12 mouse cellular contexts compared by ENCODE assay signal in the genomic region with DNA sequence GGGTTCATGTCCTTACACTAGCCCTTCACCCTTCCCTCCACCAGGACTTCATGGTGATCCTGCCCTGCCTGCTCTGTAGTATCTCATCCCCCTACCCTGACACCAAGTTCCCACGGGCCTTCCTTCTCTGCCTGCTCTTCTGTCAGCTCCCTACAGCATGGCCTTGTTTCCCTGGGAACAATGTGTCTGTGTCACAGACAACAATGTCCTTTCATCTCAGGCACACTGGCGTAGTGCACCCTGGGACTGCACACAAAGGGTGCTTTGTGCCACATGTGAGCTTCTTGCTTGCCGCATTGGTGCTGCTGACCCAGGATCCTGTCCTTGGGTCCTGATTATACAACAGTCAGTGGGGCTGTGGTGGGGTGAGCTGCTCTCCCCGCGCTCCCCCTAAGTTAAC. TPM values are rescaled to one million over a fixed set of nuclear protein-coding genes. Genes with fewer than 3 reads are reported as not detected.
DNase-seq lines count a peak whose midpoint lies in the region; ATAC-seq lines count a peak whose summit lies in the region.
"Had no signal": no experiment of that assay in that cellular context is flagged by ENCODE, and none has a peak within 500 bp of the region (broad histone marks: within the 10 kb centered on the region; RNA-seq: fewer than 3 reads in every experiment).

No protein-coding gene starts in this region.

- ATAC-seq in limb, embryonic 11.5 days (ENCODE audit: insufficient number of reproducible peaks, low FRiP score, low TSS enrichment, low read depth) = no peak
- ATAC-seq in forebrain, embryonic 11.5 days (replicated peaks; ENCODE audit: low FRiP score) = peak; percentile 88
- no peak for ATAC-seq in limb, embryonic 13.5 days (ENCODE audit: low FRiP score, low read depth)
- peak; percentile 44; the same call in 1 of the 2 replicates for ATAC-seq in stomach, embryonic 15.5 days (ENCODE audit: insufficient read depth, low FRiP score, low read depth)

- no peak overlapping the region for H3K4me2 ChIP-seq in limb, embryonic 11.5 days (ENCODE audit: low read depth, severe bottlenecking)
- H3K4me2 ChIP-seq in forebrain, embryonic 11.5 days (ENCODE audit: low read depth, low read length, severe bottlenecking) = peak overlapping the region; percentile 15; the same call in 1 of the 2 replicates
- H3K4me2 ChIP-seq in limb, embryonic 13.5 days (replicated peaks) = no peak overlapping the region
- no peak overlapping the region for H3K4me2 ChIP-seq in stomach, embryonic 15.5 days

- no peak overlapping the region for H3K9ac ChIP-seq in limb, embryonic 11.5 days (ENCODE audit: low read length)
- H3K9ac ChIP-seq in forebrain, embryonic 11.5 days (ENCODE audit: low read length) = peak overlapping the region; percentile 47; the same call in 1 of the 2 replicates
- H3K9ac ChIP-seq in limb, embryonic 13.5 days = no peak overlapping the region
- no peak overlapping the region for H3K9ac ChIP-seq in stomach, embryonic 15.5 days

- H3K9me3 ChIP-seq in limb, embryonic 11.5 days (ENCODE audit: control insufficient read depth, low read length) = no peaks in the 10 kb centered on the region
- no peaks in the 10 kb centered on the region for H3K9me3 ChIP-seq in limb, embryonic 10.5 days (replicated peaks)
- no peaks in the 10 kb centered on the region for H3K9me3 ChIP-seq in forebrain, embryonic 11.5 days (ENCODE audit: control insufficient read depth, low read length)
- no peaks in the 10 kb centered on the region for H3K9me3 ChIP-seq in limb, embryonic 13.5 days
- no peaks in the 10 kb centered on the region for H3K9me3 ChIP-seq in stomach, embryonic 15.5 days
- H3K9me3 ChIP-seq: G1E had no signal

- H3K4me1 ChIP-seq in limb, embryonic 11.5 days (ENCODE audit: control insufficient read depth, insufficient read depth, low read length) = no peaks in the 10 kb centered on the region
- H3K4me1 ChIP-seq in limb, embryonic 10.5 days = peaks cover 8% of the 10 kb centered on the region; the same call in 1 of the 2 replicates
- peaks cover 16% of the 10 kb centered on the region for H3K4me1 ChIP-seq in forebrain, embryonic 11.5 days (replicated peaks; ENCODE audit: control insufficient read depth, insufficient read depth, low read length)
- peaks cover 20% of the 10 kb centered on the region for H3K4me1 ChIP-seq in limb, embryonic 13.5 days
- 0 out of 2 replicates have a peak, but pooled peaks cover 7% of the 10 kb centered on the region for H3K4me1 ChIP-seq in stomach, embryonic 15.5 days

- no peaks in the 10 kb centered on the region for H3K27me3 ChIP-seq in limb, embryonic 11.5 days (ENCODE audit: control insufficient read depth, insufficient read depth, low read length)
- no peaks in the 10 kb centered on the region for H3K27me3 ChIP-seq in limb, embryonic 10.5 days (ENCODE audit: low read depth, poor library complexity, severe bottlenecking)
- no peaks in the 10 kb centered on the region for H3K27me3 ChIP-seq in forebrain, embryonic 11.5 days (ENCODE audit: control insufficient read depth, insufficient read depth, low read length)
- H3K27me3 ChIP-seq in limb, embryonic 13.5 days = no peaks in the 10 kb centered on the region
- H3K27me3 ChIP-seq in stomach, embryonic 15.5 days (replicated peaks) = no peaks in the 10 kb centered on the region

- H3K4me3 ChIP-seq in limb, embryonic 11.5 days (ENCODE audit: low read depth, low read length) = no peak overlapping the region
- H3K4me3 ChIP-seq in limb, embryonic 10.5 days = no peak overlapping the region
- no peak overlapping the region for H3K4me3 ChIP-seq in forebrain, embryonic 11.5 days (ENCODE audit: low read depth, low read length)
- no peak overlapping the region for H3K4me3 ChIP-seq in limb, embryonic 13.5 days
- H3K4me3 ChIP-seq in stomach, embryonic 15.5 days (replicated peaks) = no peak overlapping the region

- no peak for DNase-seq in limb, embryonic 11.5 days (ENCODE audit: low spot score)
- DNase-seq in limb, embryonic 10.5 days (ENCODE audit: low spot score) = no peak
- peak; percentile 73 for DNase-seq in forebrain, embryonic 11.5 days (ENCODE audit: low spot score)
- DNase-seq in thymus, postnatal 25 days = no peak
- DNase-seq in cerebellum, postnatal 25 days = no peak
- no peak for DNase-seq in adrenal gland, postnatal 14 days
- DNase-seq: liver; right cerebral cortex, postnatal 4 days had no signal

- no peaks in the 10 kb centered on the region; the same call in 1 of the 2 replicates for H3K36me3 ChIP-seq in limb, embryonic 11.5 days (ENCODE audit: control insufficient read depth, insufficient read depth, low read length)
- peaks cover 80% of the 10 kb centered on the region for H3K36me3 ChIP-seq in limb, embryonic 10.5 days
- H3K36me3 ChIP-seq in forebrain, embryonic 11.5 days (ENCODE audit: control insufficient read depth, insufficient read depth, low read length) = no peaks in the 10 kb centered on the region
- H3K36me3 ChIP-seq in limb, embryonic 13.5 days = peaks cover 64% of the 10 kb centered on the region
- peaks cover 27% of the 10 kb centered on the region for H3K36me3 ChIP-seq in stomach, embryonic 15.5 days

- peak overlapping the region; percentile 21; the same call in 1 of the 2 replicates for H3K27ac ChIP-seq in limb, embryonic 11.5 days (replicated peaks; ENCODE audit: low read depth, low read length)
- H3K27ac ChIP-seq in limb, embryonic 10.5 days = no peak overlapping the region; the same call in 1 of the 2 replicates
- peak overlapping the region; percentile 84 for H3K27ac ChIP-seq in forebrain, embryonic 11.5 days (ENCODE audit: low read depth, low read length)
- 0 out of 2 replicates have a peak overlapping the region, but pooled peaks have one; percentile 22 for H3K27ac ChIP-seq in limb, embryonic 13.5 days
- peak overlapping the region; percentile 40; the same call in 1 of the 2 replicates for H3K27ac ChIP-seq in stomach, embryonic 15.5 days

- WGBS in limb, embryonic 11.5 days = 78% methylated on average over 5 of the region's 5 CpGs
- 82% methylated on average over 5 of the region's 5 CpGs for WGBS in limb, embryonic 10.5 days
- WGBS in forebrain, embryonic 11.5 days = 11% methylated on average over 5 of the region's 5 CpGs
- WGBS in limb, embryonic 13.5 days = 72% methylated on average over 5 of the region's 5 CpGs
- 70% methylated on average over 5 of the region's 5 CpGs for WGBS in stomach, embryonic 15.5 days

RNA-seq across cellular contexts. Expression of gene Dpm2, which starts 11.1 kb away (rescaled TPM):
- 89.0 and 98.6 TPM in 2 replicates for polyA plus RNA-seq in limb, embryonic 11.5 days (2014; fragmentation: Nextera tagmentation; extraction: Ambion mirVana)
- 104 and 109 TPM in 2 replicates for polyA plus RNA-seq in limb, embryonic 10.5 days (2016; fragmentation: Nextera tagmentation; extraction: Ambion mirVana)
- 98.9 and 102 TPM in 2 replicates for polyA plus RNA-seq in forebrain, embryonic 11.5 days (2014; fragmentation: Nextera tagmentation; extraction: Ambion mirVana)
- 111 and 118 TPM in 2 replicates for polyA plus RNA-seq in limb, embryonic 13.5 days (2015; fragmentation: Nextera tagmentation; extraction: Ambion mirVana)
- 109 and 112 TPM in 2 replicates for polyA plus RNA-seq in stomach, embryonic 15.5 days (2015; fragmentation: Nextera tagmentation; extraction: Ambion mirVana)
- 47.8 and 61.8 TPM in 2 replicates for total RNA-seq in adrenal gland, postnatal 14 days (2021)

RNA-seq across cellular contexts. Expression of gene Pip5kl1, which starts 15.0 kb away (rescaled TPM):
- polyA plus RNA-seq in limb, embryonic 11.5 days (2014; fragmentation: Nextera tagmentation; extraction: Ambion mirVana) = 3.3 and 4.0 TPM in 2 replicates
- polyA plus RNA-seq in limb, embryonic 10.5 days (2016; fragmentation: Nextera tagmentation; extraction: Ambion mirVana) = 1.0 and 2.7 TPM in 2 replicates
- polyA plus RNA-seq in forebrain, embryonic 11.5 days (2014; fragmentation: Nextera tagmentation; extraction: Ambion mirVana) = 1.8 and 2.3 TPM in 2 replicates
- 1.8 and 2.5 TPM in 2 replicates for polyA plus RNA-seq in limb, embryonic 13.5 days (2015; fragmentation: Nextera tagmentation; extraction: Ambion mirVana)
- 0.36 and 0.61 TPM in 2 replicates for polyA plus RNA-seq in stomach, embryonic 15.5 days (2015; fragmentation: Nextera tagmentation; extraction: Ambion mirVana)
- total RNA-seq in adrenal gland, postnatal 14 days (2021) = 0.23 TPM in 1 of 2 replicates, not detected in the other

RNA-seq across cellular contexts. Expression of gene 9430097D07Rik, which starts 15.9 kb away (rescaled TPM):
- polyA plus RNA-seq in limb, embryonic 11.5 days (2014; fragmentation: Nextera tagmentation; extraction: Ambion mirVana) = 0.33 and 0.34 TPM in 2 replicates
- 0.24 TPM in 1 of 2 replicates, not detected in the other for polyA plus RNA-seq in limb, embryonic 10.5 days (2016; fragmentation: Nextera tagmentation; extraction: Ambion mirVana)
- polyA plus RNA-seq in forebrain, embryonic 11.5 days (2014; fragmentation: Nextera tagmentation; extraction: Ambion mirVana) = 0.35 TPM in 1 of 2 replicates, not detected in the other
- polyA plus RNA-seq in limb, embryonic 13.5 days (2015; fragmentation: Nextera tagmentation; extraction: Ambion mirVana) = 0.19 and 0.23 TPM in 2 replicates
- 0.09 and 0.12 TPM in 2 replicates for polyA plus RNA-seq in stomach, embryonic 15.5 days (2015; fragmentation: Nextera tagmentation; extraction: Ambion mirVana)
- total RNA-seq in adrenal gland, postnatal 14 days (2021) = not detected in 2 replicates
- total RNA-seq: heart, adult 8-10 months had no signal
- polyA plus RNA-seq: G1E had no signal

RNA-seq across cellular contexts. Expression of gene Fam102a, which starts 24.4 kb away (rescaled TPM):
- 9.8 and 12.4 TPM in 2 replicates for polyA plus RNA-seq in limb, embryonic 11.5 days (2014; fragmentation: Nextera tagmentation; extraction: Ambion mirVana)
- polyA plus RNA-seq in limb, embryonic 10.5 days (2016; fragmentation: Nextera tagmentation; extraction: Ambion mirVana) = 12.0 and 14.0 TPM in 2 replicates
- polyA plus RNA-seq in forebrain, embryonic 11.5 days (2014; fragmentation: Nextera tagmentation; extraction: Ambion mirVana) = 10.4 and 10.6 TPM in 2 replicates
- polyA plus RNA-seq in limb, embryonic 13.5 days (2015; fragmentation: Nextera tagmentation; extraction: Ambion mirVana) = 10.4 and 10.9 TPM in 2 replicates
- polyA plus RNA-seq in stomach, embryonic 15.5 days (2015; fragmentation: Nextera tagmentation; extraction: Ambion mirVana) = 11.2 and 13.0 TPM in 2 replicates
- total RNA-seq in adrenal gland, postnatal 14 days (2021) = 25.6 and 28.7 TPM in 2 replicates

RNA-seq across cellular contexts. Expression of gene St6galnac4, which starts 27.3 kb away (rescaled TPM):
- 21.2 and 21.5 TPM in 2 replicates for polyA plus RNA-seq in limb, embryonic 11.5 days (2014; fragmentation: Nextera tagmentation; extraction: Ambion mirVana)
- polyA plus RNA-seq in limb, embryonic 10.5 days (2016; fragmentation: Nextera tagmentation; extraction: Ambion mirVana) = 26.0 and 26.1 TPM in 2 replicates
- polyA plus RNA-seq in forebrain, embryonic 11.5 days (2014; fragmentation: Nextera tagmentation; extraction: Ambion mirVana) = 15.4 and 16.7 TPM in 2 replicates
- polyA plus RNA-seq in limb, embryonic 13.5 days (2015; fragmentation: Nextera tagmentation; extraction: Ambion mirVana) = 37.2 and 39.5 TPM in 2 replicates
- polyA plus RNA-seq in stomach, embryonic 15.5 days (2015; fragmentation: Nextera tagmentation; extraction: Ambion mirVana) = 18.3 and 20.3 TPM in 2 replicates
- 12.0 and 13.5 TPM in 2 replicates for total RNA-seq in adrenal gland, postnatal 14 days (2021)

Comparison
In these comparisons a context has a peak if more than half of its experiments do, and no peak if none do; other contexts are left out.
1. ATAC-seq: peak in forebrain, embryonic 11.5 days (single experiment) and stomach, embryonic 15.5 days (single experiment); none in limb, embryonic 11.5 days (single experiment) and limb, embryonic 13.5 days (single experiment).